Mouse (Mus musculus) common myeloid progenitor, adult 5-6 weeks (primary cell): Measurements from ENCODE around the gene Ctsw. TPM values are rescaled to one million over a fixed set of nuclear protein-coding genes. Genes with fewer than 3 reads are reported as not detected.

Source experiments
- ATAC-seq: replicated peaks from 2 replicates; pipeline ENCODE4 v1.8.0; 2016; ENCODE audit warnings: low read depth, mild to moderate bottlenecking, moderate TSS enrichment, inconsistent platforms; ENCODE audit not compliant: poor library complexity, severe bottlenecking
- total RNA-seq: library from RNA; stranded (forward); fragments of 200-1000, 187-1606 nt; gene quantifications from 2 replicates; pipeline ENCODE4 v1.2.3, GENCODE M21; 2017

Gene Ctsw
- total RNA-seq, 1 experiment from 2014 or later, result 2.0 TPM

GRCm38 (mm10) chr19:5444371-5444908 is 23.9 kb downstream of the Ctsw start:
- no peak for ATAC-seq

DNA sequence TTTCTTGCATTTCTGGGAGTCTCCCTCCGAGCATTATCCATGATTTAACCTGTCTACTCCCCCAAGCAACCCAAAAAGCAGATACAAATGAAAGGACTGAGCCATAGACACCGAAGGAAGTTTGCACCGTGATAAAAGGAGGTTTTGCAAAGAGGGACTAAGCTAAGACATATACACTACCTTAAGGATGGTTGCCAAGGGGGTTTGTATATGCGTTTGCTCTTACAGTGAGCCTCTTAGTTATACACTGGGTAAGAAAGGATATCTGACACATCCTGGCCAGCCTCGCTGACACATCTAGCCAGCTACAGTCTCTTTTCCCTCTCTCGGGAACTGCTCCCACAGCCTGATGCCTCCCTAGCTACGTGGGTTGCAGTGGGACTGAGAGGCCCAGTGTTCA is 34.4 kb downstream of the Ctsw start:
- no peak for ATAC-seq

GRCm38 (mm10) chr19:5432992-5433852 is 35.1 kb downstream of the Ctsw start:
- ATAC-seq, result peak; percentile 75

GRCm38 (mm10) chr19:5431911-5432464 is 36.3 kb downstream of the Ctsw start:
- ATAC-seq, result no peak

- no peak for ATAC-seq
Measured at GRCm38 (mm10) chr19:5430408-5430807, 37.9 kb downstream of the Ctsw start.

DNA sequence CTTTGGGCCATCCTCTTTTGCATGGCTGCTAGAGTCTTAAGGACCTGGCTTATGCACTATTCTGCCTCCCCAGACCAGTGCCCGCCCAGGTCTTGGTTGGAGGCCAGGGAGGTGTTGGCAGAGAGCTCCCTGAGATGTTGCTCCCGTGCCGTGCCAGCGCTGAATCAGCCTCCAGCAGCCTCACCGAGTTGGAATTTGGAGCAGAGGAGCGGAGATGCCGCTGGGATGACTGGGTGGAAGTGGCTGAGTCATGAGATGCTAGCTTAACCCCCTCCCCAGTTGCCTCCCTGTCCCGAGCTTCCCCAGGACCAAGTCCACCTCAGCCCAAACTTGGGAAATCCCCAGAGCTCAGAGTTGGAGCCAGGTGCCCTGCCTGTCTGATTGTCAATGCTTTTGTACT is 38.5 kb downstream of the Ctsw start:
- no peak for ATAC-seq

DNA sequence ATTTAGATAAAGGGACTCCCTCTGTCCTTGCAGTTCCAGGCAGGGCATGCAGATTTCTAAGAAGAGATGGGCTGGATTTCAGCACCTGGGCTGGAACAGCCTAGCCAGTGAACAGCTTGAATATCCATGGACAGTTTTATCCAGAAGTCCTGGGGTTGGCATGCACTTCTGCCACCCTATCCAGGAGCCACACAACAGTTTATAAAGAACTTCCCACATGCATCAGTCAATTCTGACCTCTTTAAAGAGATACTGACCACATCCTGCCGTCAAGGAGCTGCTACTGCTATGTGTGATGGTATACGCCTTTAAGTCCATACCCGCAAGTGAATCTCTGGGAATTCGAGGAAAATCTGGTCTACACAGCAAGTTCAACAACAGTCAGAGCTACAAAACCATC is 39.1 kb downstream of the Ctsw start:
- ATAC-seq, result no peak

DNA sequence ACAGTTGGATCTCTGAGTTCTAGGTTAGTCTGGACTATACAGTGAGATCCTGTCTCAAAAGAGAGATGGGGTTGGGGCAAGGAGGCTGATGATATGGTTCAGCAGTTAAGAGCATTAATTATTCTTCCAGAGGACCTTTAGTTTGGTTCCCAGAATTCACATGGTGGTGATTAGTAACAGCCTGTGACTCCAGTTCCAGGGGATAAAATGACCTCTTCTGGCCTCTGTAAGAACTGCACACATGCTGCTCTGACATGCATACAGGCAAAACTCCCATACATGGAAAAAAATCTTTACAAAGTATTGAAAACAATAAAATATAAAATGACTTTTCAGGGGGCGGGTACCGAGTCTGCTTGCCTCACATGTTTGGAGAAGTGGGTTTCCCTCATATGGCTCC is 40.2 kb downstream of the Ctsw start:
- no peak for ATAC-seq

DNA sequence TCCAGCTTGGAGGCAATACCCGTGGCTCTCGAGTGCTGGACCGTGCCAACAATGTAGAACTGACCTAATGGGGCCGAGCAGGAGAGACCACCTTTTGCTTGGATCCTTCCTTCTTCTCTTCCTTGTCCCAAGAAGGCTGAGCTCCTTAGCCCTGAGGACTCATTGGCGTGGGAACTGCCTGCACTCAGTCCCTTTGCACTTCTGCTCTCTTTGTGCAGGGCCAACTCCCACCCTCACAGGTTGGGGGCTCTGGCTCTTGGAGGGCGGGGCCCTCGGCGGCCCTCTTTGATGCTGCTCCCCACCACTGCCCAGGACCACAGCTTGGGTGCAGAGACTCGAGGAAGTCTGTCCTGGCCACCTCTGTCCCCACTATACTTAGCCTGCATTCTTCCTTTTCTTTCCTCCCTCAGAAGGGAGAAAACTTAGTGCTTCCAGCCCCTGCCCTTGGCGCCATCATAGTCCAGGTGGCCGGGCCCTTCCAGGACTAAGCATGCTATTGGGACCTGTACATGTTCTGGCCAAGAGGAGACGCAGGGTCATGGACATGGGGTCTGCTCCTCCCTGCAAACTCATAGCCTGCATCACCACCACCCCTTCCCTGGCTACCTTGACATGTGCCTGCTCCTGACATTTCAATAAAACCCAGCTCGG is 41.5 kb downstream of the Ctsw start:
- no peak for ATAC-seq

GRCm38 (mm10) chr19:5425906-5426565 is 42.3 kb downstream of the Ctsw start:
- no peak for ATAC-seq

DNA sequence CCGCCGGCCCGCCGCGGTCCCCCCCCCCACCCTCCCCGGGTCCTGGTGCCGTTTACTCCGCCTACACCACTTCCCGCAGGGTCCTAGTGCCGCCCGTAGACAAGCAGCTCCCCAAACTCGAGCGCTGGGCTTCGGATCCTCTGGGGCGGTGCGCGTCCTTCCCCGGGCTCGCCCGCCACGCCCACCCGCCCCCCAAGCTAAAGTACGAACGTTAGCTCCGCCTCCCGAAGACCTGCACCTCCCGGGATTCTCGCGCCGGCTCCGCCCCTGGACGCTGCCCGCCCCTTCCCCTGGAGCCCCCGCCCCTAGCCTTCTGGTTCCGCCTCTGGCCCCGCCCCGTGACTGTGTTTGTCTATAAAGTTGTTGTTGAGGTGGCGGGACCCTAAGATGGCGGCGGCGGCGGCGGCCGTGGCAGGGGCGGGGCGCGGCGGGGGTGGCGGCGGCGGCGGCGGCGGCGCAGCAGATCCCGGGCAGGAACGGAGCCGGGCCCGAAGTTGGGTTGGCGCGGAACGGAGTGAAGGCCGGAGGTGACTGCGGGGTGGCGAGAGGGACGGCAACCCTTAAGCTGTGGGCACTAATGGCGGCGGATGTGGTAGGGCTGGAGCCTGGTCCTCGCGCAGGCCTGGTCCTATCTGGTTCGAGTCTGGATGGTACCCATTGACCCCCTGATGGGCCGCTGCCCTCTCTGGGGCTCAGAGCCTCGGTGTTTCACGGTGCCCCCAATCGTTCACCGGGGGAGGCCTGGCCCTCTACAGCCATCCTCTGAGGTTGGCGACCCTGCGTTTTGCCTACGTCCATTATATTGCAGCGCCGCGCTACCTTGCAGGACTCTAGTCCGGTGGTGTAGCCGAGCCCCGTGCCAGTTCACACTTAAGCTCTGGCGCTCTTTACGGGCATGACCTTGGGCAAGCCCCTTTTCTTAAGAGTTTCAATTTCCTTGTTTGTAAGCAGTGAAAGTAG is 43.2 kb downstream of the Ctsw start, which contains the start of the genes Drap1 and AI837181:
Gene Drap1, minus strand, starts transcription at position 198 of the 960 bp plus-strand sequence.
Gene AI837181, plus strand, starts transcription at position 363 of the 960 bp plus-strand sequence.
- peak; percentile 71 for ATAC-seq

DNA sequence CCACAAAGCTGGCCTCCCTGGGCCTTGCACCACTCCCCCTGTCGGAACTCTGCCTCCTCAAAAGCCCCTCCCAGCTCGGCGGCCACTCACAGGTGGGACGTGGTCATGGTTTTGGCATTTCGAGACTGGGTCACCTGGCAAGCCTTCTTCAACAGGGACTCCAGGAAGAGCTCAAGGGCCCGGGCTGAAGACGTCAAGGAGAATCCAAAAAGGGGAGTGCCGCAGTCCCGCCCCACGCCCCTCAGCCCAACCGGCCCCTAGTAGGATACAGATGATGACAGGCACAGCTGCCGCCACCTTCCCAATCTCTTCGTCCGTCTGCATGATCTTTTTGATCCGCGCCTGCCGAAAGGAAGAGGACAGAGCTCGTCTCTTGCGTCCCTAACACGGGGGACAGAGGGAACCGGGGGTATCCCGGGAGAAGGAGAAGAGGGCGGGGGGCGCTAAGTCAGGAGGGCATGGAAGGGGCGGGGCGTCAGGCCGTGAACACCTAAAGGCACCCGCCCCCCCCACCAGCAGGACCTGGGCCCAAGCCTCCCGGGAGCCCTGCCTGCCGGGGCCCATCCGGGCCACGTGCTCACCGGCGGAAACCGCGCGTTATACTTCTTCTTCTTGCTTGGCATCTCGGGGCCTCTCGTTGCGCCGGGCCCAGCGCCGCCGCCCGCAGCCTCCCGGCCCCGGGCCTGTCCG is 44.1 kb downstream of the Ctsw start:
- ATAC-seq, result peak; percentile 37

DNA sequence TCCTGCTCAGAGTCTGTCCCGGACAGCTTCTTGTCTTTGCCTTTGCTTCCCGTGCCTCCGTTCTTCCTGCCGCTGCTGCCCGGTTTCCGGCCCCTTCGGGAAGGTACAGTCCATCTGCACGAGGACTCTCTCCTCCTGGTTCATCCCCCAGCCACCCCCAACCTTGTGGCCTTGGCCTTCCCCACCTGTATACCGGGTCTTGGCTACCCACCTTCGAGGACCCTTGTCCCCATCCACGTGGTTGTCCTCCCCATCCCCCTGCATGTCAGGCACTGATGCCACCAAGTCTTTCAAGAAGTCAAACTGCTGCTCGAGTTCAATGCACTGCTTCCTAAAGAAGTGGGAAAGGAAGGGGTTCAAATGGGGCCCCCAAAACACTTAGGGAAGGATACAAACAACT is 44.7 kb downstream of the Ctsw start:
- no peak for ATAC-seq

- ATAC-seq, result no peak
Measured at GRCm38 (mm10) chr19:5422895-5423443, 45.3 kb downstream of the Ctsw start.

DNA sequence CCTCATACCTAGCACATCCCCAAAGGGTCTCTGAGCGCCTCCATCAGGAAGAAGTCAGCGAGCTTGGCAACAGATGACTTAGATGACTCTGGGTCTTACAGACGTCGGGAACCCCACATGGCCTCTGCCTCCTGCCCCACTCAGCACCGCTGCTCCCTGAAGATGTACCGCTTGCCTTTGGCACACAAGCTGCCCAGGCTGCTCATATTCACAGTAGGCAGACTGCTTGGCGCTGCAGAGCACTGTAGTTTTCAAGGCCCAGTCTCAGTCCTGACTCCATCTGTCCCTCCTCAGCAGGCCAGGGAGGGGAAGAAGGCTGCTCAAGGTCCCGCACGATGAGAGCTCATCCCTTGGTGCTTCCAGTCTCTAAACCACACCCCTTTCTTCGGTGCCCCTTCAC is 46.0 kb downstream of the Ctsw start:
- no peak for ATAC-seq

DNA sequence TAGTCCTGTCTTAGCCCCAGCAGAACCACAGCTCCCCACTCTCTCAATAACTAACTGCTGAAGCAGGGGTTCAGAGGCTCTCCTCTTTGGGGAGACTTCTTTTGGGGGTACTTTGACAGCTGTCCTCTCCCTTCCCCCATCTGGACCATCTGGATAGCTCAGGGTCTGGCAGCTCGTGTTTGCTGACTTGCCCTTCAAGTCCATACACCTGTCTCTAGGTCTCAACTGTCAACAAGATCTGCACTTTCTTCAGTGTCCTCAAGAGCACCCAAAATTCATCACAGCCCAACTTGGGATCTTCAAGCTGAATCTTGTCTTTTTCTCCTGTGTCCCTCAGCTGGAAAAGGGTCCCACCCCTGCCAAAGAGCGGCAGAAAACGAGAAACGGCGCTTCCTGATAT is 46.5 kb downstream of the Ctsw start:
- ATAC-seq, result no peak

GRCm38 (mm10) chr19:5420579-5420978 is 47.7 kb downstream of the Ctsw start:
- ATAC-seq, result no peak

- ATAC-seq, result no peak
Measured at GRCm38 (mm10) chr19:5419630-5420029, 48.7 kb downstream of the Ctsw start.
